Mouse (Mus musculus): ENCODE measurements around the gene Rptor.

GRCm38 (mm10) chr11:119777872-119778271 is 175.2 kb downstream of the Rptor start:
- TF ChIP-seq CTCF (IDR thresholded peaks at IDR 0.05; ENCODE audit: low read depth) (no peak), EP300 (IDR thresholded peaks at IDR 0.05; ENCODE audit: low read depth) (no peak)

Measured in liver, postnatal 0 days (tissue).